Mouse (Mus musculus): ENCODE data around the gene Hba-a2.

Gene Hba-a2

DNA sequence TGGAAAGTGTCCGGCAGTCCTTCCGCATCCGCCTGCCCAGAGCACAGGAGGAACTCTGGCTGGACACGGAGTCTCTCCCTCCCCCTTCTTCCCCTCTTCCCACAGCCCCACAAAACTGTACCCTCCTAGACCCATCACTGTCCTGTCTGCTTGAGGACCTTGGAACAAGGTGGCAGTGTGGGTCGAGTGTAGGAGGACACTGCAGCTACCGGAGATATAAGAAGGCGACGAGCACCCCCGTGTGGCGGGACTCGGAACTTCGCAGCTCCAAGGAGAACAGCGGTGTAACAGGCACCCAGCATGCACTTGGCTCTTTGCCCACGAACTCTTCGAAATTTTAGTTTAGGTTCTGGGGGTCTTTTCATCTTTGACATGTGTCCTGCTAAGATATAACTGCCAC is 28.3 kb downstream of the Hba-a2 start:
- peak; percentile 90 for DNase-seq

DNA sequence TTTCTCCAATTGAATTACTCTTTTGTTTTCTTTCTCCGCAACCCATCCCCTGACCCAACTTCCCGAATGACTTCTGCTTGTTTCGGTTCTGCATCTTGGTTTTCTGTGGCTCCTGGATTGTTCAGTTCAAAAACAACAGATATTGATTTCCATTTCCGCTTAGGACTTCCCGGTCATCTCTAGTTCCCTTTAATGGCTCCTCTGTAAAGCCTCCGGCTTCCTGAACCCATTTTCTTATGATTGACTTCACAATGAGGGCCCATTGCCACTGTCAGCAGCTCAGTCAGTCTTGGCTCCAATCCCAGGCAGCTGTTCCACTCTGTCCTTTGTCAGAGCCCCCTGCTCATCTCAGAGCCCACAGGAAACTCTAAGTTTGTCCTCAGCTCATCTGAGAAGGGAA is 34.8 kb downstream of the Hba-a2 start:
- no peak for DNase-seq

DNA sequence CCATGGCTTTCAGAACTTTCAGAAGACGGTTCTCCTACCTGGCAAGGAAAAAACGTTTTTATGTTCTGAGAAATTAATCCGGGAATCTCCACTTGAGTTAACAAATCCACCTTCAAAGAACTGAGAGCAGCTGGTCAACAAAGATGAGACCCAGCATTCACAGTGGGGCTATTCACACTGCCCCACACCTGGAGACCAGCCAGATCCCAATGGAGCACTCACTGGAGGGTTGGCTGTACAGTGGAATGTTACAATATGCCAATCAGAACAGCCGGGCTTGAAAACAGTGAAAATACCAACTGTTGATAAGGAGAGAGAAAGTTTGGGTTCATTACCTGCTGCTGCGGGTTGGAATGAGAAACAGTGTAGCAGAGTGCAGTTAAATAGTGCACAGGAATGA is 35.6 kb downstream of the Hba-a2 start:
- DNase-seq = no peak

DNA sequence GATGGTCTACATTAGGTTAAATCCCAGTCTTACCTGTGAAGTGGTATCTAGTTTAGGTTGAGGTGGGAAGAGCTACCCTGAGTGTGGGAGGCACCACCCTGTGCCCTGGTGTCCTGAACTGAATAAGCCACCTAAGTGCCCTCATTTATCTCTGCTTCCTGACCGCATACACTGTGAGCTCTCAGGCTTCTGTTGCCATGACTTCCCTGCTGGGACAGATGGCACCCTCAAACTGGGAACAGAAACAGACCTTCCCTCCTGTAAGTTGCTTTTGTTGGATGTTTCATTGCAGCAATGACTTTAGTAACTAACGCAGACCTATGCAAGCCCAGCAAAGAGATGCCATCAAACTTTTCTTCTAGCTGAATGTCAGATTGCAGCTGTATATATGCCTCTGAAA is 36.9 kb downstream of the Hba-a2 start:
- DNase-seq = no peak

DNA sequence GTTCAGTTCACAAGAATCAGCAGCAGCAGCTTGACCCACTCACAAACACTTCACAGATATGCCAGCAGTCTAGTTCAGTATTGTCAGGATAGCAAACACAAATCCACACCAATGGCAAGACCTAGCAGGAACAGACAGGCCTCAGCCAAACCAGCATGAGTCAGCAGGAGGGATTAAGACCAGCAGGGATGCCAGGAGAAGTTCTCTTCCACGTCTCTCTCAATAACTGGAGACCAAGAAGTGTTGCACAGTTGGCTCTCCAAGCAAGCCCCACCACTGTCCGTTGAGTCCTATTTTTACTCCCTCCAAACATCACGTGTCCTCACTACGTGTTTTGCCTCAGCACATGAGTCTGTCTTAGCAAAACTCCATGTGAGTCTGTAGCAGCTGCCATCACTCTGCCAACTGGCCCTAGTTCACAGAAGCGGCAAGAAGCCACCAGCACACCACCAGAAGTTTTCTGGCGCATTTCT is 40.2 kb downstream of the Hba-a2 start:
- DNase-seq = no peak

DNA sequence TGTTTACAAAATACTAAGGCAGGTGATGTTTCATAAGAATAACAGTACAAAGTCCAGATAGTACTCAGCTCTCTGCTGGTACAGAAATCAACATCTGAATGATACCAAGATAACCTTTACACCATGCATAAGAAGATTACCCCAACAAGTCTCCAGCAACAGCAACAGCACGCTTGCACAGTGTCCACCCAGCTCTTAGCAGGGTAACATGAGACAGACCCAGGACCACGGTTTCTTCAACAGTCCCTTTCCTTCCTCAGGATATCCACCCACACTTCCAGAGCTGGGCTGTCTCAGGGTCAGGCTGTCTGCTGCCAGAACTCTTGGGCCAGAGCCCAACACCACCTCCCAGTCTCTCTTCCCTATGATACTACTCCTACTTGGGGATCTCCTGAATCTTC is 42.8 kb downstream of the Hba-a2 start:
- DNase-seq = no peak

DNA sequence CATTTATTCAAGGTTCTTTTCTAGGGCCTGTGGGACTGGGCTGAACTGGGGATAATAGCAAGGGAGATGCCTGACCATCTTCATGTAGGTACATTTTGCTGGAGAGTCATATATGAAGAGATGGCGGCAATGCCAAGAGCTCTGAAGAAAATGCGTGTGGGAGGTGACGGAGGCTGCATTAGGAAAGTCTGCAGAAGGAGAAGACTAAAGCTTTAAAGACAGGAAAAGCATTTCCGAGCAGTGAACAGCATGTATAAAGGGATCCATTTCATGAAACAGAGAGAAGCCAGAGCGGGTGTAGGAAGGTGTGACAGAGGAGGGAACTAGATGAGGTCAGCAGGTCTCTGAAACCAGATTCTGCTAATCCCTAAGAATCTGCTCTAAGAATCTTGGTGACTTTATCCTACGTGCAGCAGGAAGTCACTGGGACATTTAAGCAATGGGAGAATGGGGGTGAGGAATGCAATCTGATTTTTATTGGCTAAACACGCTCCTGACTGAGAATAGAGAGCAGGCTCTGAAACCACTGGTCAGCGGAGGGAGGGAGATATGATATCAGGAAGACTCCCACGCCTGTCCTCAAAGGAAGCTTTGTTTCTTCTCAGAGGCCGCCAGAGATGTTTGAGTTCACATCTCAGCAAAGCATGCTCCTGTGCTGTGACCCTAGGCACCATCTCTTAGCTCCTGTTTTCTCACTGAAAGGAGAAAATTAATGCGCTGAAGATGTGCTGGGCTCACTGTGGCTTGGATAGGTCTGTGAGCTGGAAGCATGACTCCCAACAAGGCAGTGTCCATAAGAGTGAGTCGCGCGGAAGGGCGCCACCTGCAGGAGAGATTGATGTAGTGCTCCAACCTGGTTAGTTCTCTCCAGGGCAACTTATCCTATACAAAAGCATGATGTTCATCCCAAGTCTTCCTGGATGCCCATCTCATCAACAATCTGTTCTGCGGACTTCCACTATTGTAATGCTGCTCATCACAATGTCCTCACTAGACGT is 44.5 kb downstream of the Hba-a2 start:
- DNase-seq = peak; percentile 47

DNA sequence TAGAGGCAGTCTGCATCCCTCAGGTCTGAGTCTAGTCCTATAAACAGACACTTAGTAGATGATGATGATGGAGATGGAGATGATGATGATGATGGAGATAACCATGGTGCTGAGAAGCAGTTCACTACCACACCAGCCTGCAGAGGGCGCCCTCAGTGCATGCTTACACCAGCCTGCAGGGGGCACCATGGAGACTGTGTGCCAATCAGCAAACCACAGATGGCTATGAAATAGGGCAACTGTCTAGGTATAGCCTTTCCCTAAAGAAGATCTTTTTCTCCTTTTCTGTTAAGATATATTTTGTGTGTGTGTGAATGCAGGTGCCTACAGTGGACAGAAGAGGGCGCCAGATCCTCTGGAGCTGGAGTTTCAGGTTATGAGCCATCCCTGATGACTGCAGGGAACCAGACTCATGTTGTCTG is 46.5 kb downstream of the Hba-a2 start:
- peak; percentile 46 for DNase-seq

DNA sequence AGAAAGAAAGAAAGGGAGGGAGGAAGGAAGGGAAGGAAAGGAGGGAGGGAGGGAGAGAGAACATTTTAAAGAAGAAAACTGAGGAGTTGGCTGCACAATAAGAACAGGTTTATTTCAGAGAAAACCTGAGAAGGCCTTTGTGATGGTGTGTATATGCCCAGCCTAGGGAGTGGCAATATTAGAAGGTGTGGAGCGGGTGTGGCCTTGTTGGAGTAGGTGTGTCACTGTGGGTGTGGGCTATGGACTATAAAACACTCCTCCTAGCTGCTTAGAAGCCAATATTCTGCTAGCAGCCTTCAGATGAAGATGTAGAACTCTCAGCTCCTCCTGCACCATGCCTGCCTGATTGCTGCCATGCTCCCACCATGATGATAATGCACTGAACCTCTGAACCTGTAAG is 47.1 kb downstream of the Hba-a2 start:
- no peak for DNase-seq

DNA sequence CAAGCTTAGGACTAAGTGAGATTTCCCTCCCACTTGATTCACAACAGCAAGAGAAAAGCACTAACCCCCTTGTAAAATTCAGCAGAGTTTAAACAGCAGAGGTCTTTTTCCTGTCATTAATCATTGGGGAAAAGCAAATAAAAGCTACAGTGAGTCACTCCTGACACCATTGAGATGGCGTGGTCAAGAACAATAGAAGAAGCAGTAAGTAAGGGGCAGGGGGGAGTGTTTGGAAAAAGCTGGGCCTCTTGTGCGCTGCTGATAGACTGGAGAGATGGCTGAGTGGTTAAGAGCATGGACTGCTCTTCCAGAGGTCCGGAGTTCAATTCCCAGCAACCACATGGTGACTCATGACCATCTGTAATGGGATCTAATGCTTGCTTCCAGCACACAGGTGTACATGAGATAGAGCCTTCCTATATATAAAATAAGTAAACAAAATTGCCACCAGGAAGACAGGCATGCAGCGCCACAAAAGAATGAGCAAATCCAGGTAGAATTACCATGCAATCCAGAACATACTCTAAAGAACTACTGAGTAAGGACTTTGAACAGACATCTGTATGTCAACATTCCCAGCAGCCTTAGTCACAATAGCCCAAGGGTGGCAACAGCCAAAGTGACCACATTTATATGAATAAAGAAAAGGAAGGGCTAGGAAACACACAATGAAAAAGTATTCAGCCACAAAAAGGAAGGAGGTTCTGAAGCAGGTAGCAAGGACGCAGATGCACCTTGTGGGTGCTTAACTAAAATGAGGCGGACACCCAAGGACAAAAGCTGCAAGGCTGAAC is 49.4 kb downstream of the Hba-a2 start:
- no peak for DNase-seq
